Mouse (Mus musculus) cerebellum, postnatal 36 days (tissue): ENCODE results near the gene Coq4.

ENCODE experiments used
- DNase-seq, 2 experiments: peaks; one replicate each; pipeline ENCODE4 v3.0.0; 2021 to 2022; ENCODE audit warnings: mixed read lengths in 2 of 2

The Coq4 gene

GRCm38 (mm10) chr2:29802075-29802826 lies 15.0 kb downstream of the Coq4 start, which contains the start of gene Slc27a4:
Slc27a4 (plus strand) TSS chr2:29802634.
- DNase-seq: peak; percentile 97

- DNase-seq: no peak
Measured at GRCm38 (mm10) chr2:29802827-29803201, 15.5 kb downstream of the Coq4 start.

GRCm38 (mm10) chr2:29803400-29803831 lies 16.1 kb downstream of the Coq4 start:
- DNase-seq: peak; percentile 46 to 47

GRCm38 (mm10) chr2:29815678-29816371 lies 28.5 kb downstream of the Coq4 start:
- DNase-seq: no peak

- DNase-seq: peak; percentile 88 to 94
Measured at GRCm38 (mm10) chr2:29817426-29818232, 30.3 kb downstream of the Coq4 start.

GRCm38 (mm10) chr2:29819363-29819762 lies 32.1 kb downstream of the Coq4 start:
- DNase-seq: no peak

GRCm38 (mm10) chr2:29820025-29820817 lies 32.9 kb downstream of the Coq4 start, which contains the start of gene Urm1:
Urm1 (plus strand) TSS chr2:29820075.
- DNase-seq: peak; percentile 59 to 63

- DNase-seq: no peak
Measured at GRCm38 (mm10) chr2:29826318-29826925, 39.1 kb downstream of the Coq4 start.

GRCm38 (mm10) chr2:29826926-29827708 lies 39.8 kb downstream of the Coq4 start:
- DNase-seq: peak; percentile 95

- no peak for DNase-seq
Measured at GRCm38 (mm10) chr2:29827709-29828024, 40.4 kb downstream of the Coq4 start.

GRCm38 (mm10) chr2:29831106-29831505 lies 43.8 kb downstream of the Coq4 start:
- DNase-seq: no peak

- DNase-seq: no peak
Measured at GRCm38 (mm10) chr2:29833796-29834195, 46.5 kb downstream of the Coq4 start.

GRCm38 (mm10) chr2:29835391-29835899 lies 48.2 kb downstream of the Coq4 start:
- no peak for DNase-seq

- no peak for DNase-seq
Measured at GRCm38 (mm10) chr2:29839460-29839859, 52.2 kb downstream of the Coq4 start.

GRCm38 (mm10) chr2:29843231-29844105 lies 56.2 kb downstream of the Coq4 start:
- DNase-seq: no peak

- no peak for DNase-seq
Measured at GRCm38 (mm10) chr2:29844115-29844514, 56.8 kb downstream of the Coq4 start.

- DNase-seq: no peak
Measured at GRCm38 (mm10) chr2:29844661-29845060, 57.4 kb downstream of the Coq4 start.

- DNase-seq: peak in 1 of 2 experiments; percentile 20
Measured at GRCm38 (mm10) chr2:29845636-29846035, 58.3 kb downstream of the Coq4 start.

GRCm38 (mm10) chr2:29846061-29846853 lies 59.0 kb downstream of the Coq4 start:
- peak in 1 of 2 experiments; percentile 23 for DNase-seq
